Mouse (Mus musculus): ENCODE data around the gene Auts2.

DNA sequence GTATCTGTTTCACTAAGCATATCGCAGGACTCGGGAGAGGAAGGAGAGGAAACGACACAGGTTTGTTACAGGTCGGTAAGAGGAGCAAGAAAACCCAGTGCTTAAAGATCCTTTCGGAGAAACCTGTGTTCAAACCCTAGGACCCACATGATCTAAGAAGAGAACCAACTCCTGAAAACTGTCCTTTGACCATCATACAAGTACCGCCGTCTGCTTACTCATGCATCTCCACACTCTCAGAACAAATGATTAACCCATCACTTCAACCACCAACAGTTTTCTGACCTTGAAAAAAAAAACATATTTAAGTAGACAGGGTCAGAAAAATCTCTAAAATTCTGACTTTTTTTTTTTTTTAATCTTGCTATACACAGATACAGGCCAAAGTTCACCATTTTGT, 908.4 kb downstream of the Auts2 start:
- TF ChIP-seq CTCF (conservative IDR thresholded peaks at IDR 0.05; ENCODE audit: insufficient read depth, insufficient read length, low read depth, low read length) (no peak), POLR2A (IDR thresholded peaks at IDR 0.05; ENCODE audit: low read depth, low read length) (no peak)

All from kidney, adult 2 months (tissue).